Mouse (Mus musculus) spleen, adult 2 months (tissue): ENCODE measurements around the gene Rdx. TPM values are rescaled to one million over a fixed set of nuclear protein-coding genes. Genes with fewer than 3 reads are reported as not detected.

Experiments
- DNase-seq, 2 experiments: peaks; one replicate each; pipeline versions ENCODE4 v3.0.0 to v3.0.0-alpha.2; 2012 to 2021; ENCODE audit warnings: low spot score in 2 of 2, low read depth in 1 of 2
- H3K27ac ChIP-seq: fragments of 200-500 bp; 2 replicates; pipeline ENCODE4 v1.5.1; 2012; ENCODE audit warnings: low read length, inconsistent platforms; ENCODE audit not compliant: insufficient read depth
- H3K27me3 ChIP-seq: fragments of 200-500 bp; 2 replicates; pipeline ENCODE4 v1.6.1; 2012; ENCODE audit warnings: mild to moderate bottlenecking, moderate library complexity, low read length, inconsistent platforms; ENCODE audit not compliant: control insufficient read depth, insufficient read depth
- H3K36me3 ChIP-seq: fragments of 200-500 bp; 2 replicates; pipeline ENCODE4 v1.6.1; 2012; ENCODE audit warnings: mild to moderate bottlenecking, low read length, inconsistent platforms; ENCODE audit not compliant: control insufficient read depth, insufficient read depth
- H3K4me1 ChIP-seq: fragments of 200-500 bp; 2 replicates; pipeline ENCODE4 v1.6.1; 2011; ENCODE audit warnings: inconsistent platforms; ENCODE audit not compliant: control insufficient read depth, insufficient read depth, insufficient read length
- H3K4me3 ChIP-seq: fragments of 200-500 bp; 2 replicates; pipeline ENCODE4 v1.5.1; 2011; ENCODE audit warnings: mild to moderate bottlenecking, inconsistent platforms; ENCODE audit not compliant: insufficient read depth, insufficient read length; ENCODE audit errors: extremely low read depth
- CTCF ChIP-seq: fragments of 200-500 bp; IDR thresholded peaks from 2 replicates; pipeline ENCODE4 v1.5.1; 2011; ENCODE audit warnings: mild to moderate bottlenecking, inconsistent platforms; ENCODE audit not compliant: insufficient read depth, insufficient read length, insufficient replicate concordance; ENCODE audit errors: extremely low read depth
- POLR2A ChIP-seq: fragments of 200-500 bp; IDR thresholded peaks from 2 replicates; pipeline ENCODE4 v1.6.1; 2011; ENCODE audit warnings: low read depth, low read length, inconsistent platforms
- WGBS: fragments of 180-500 bp; shearing (Covaris S2); methylation state at CpG from one replicate; pipeline ENCODE4 v1.1.7; 2018; 5-methylcytosine and 5-hydroxymethylcytosine counted together
- polyA plus RNA-seq: library from polyadenylated mRNA; depleted of rRNA; stranded (reverse); fragments of >200 nt; gene quantifications from 2 replicates; pipeline ENCODE4 v1.2.3, GENCODE M21; 2012

Rdx gene
- polyA plus RNA-seq, 1 experiment: 6.3 TPM

GRCm38 (mm10) chr9:52017091-52017490 lies 29.9 kb upstream of the Rdx start:
- TF ChIP-seq POLR2A (no peak), CTCF (no peak)
- Histone ChIP-seq H3K4me1 (no peaks in the 10 kb centered on the region), H3K27ac (no peak overlapping the region), H3K27me3 (no peaks in the 10 kb centered on the region), H3K36me3 (no peaks in the 10 kb centered on the region), H3K4me3 (no peak overlapping the region)
- DNase-seq: no peak
- WGBS: 84% methylated on average over 3 of the region's 3 CpGs

DNA sequence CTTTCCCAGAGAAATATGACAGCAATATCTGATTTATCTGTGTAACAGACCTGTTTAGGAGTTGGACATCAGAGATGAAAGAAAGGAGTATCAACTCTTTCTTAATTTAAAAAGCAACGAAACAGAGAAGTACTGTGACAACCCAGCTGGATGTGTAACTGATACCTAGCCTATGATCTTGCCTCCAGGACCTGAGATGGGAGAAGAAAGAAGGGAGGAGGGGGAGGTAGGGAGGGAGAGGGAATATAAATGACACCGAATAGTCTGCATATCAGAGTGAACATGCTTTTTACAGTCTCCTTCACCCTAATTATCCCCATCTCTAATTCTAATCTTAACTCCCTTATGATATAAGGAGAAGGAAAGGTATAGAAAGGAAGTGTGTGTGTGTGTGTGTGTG lies 29.1 kb upstream of the Rdx start:
- H3K4me1 ChIP-seq: no peaks in the 10 kb centered on the region
- no peak overlapping the region for H3K27ac ChIP-seq
- DNase-seq: no peak
- H3K36me3 ChIP-seq: no peaks in the 10 kb centered on the region
- 83% methylated on average over 2 of the region's 2 CpGs for WGBS
- no peaks in the 10 kb centered on the region for H3K27me3 ChIP-seq
- H3K4me3 ChIP-seq: no peak overlapping the region
- TF ChIP-seq POLR2A: no peak
- no peak for TF ChIP-seq CTCF

DNA sequence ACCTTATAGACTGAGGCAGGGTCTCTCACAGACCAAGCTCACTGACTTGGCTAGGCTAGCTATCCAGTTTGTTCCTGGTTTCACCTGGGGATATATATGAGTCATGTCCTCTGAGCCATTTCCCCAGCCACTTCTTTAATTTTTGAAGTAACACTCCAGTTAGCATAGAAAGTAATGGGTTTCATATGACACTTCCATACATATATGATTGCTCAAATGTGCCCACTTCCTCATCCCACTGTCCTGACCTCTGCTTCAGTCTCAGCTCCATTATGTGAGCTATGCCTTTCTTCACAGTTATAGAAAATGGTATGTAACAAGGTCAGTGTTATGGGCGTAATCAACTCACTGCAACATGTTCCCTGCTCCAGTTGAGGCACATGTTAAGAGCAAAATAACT lies 28.5 kb upstream of the Rdx start:
- WGBS: 92% methylated on average over 1 of the region's 1 CpGs
- H3K27me3 ChIP-seq: no peaks in the 10 kb centered on the region
- TF ChIP-seq CTCF (no peak), POLR2A (no peak)

GRCm38 (mm10) chr9:52027257-52028020 lies 19.5 kb upstream of the Rdx start:
- DNase-seq: no peak
- WGBS: 84% methylated on average over 5 of the region's 5 CpGs

More for the DNA sequence above, 28.5 kb upstream of the Rdx start:
- H3K27ac ChIP-seq: no peak overlapping the region
- no peak for DNase-seq
- no peaks in the 10 kb centered on the region for H3K4me1 ChIP-seq
- H3K36me3 ChIP-seq: no peaks in the 10 kb centered on the region
- H3K4me3 ChIP-seq: no peak overlapping the region

GRCm38 (mm10) chr9:52028521-52029405 lies 18.2 kb upstream of the Rdx start:
- H3K4me1 ChIP-seq: 0 out of 2 replicates have a peak, but pooled peaks cover 2% of the 10 kb centered on the region
- WGBS: 75% methylated on average over 9 of the region's 9 CpGs
- no peak for TF ChIP-seq CTCF
- no peak for TF ChIP-seq POLR2A
- H3K27me3 ChIP-seq: no peaks in the 10 kb centered on the region
- no peak overlapping the region for H3K27ac ChIP-seq
- H3K36me3 ChIP-seq: no peaks in the 10 kb centered on the region
- H3K4me3 ChIP-seq: no peak overlapping the region
- DNase-seq: no peak

More at GRCm38 (mm10) chr9:52027257-52028020, 19.5 kb upstream of the Rdx start:
- no peaks in the 10 kb centered on the region for H3K27me3 ChIP-seq
- H3K4me3 ChIP-seq: no peak overlapping the region
- no peak overlapping the region for H3K27ac ChIP-seq
- no peak for TF ChIP-seq CTCF
- TF ChIP-seq POLR2A: no peak
- 0 out of 2 replicates have a peak, but pooled peaks cover 2% of the 10 kb centered on the region for H3K4me1 ChIP-seq
- no peaks in the 10 kb centered on the region for H3K36me3 ChIP-seq

- no peaks in the 10 kb centered on the region for H3K36me3 ChIP-seq
- DNase-seq: no peak
- H3K4me1 ChIP-seq: 0 out of 2 replicates have a peak, but pooled peaks cover under 1% of the 10 kb centered on the region
- no peaks in the 10 kb centered on the region for H3K27me3 ChIP-seq
- H3K4me3 ChIP-seq: no peak overlapping the region
- 89% methylated on average over 2 of the region's 2 CpGs for WGBS
- no peak overlapping the region for H3K27ac ChIP-seq
- TF ChIP-seq CTCF (no peak), POLR2A (no peak)
Observed at GRCm38 (mm10) chr9:52031501-52031900, 15.5 kb upstream of the Rdx start.

- Histone ChIP-seq H3K27me3 (no peaks in the 10 kb centered on the region), H3K4me3 (no peak overlapping the region), H3K36me3 (no peaks in the 10 kb centered on the region), H3K27ac (no peak overlapping the region), H3K4me1 (no peaks in the 10 kb centered on the region)
- WGBS: 98% methylated on average over 1 of the region's 1 CpGs
- no peak for TF ChIP-seq POLR2A
- DNase-seq: no peak
Observed at GRCm38 (mm10) chr9:52037493-52037892, 9.5 kb upstream of the Rdx start.
